Mouse (Mus musculus): ENCODE results near the gene Pcsk5. TPM values are rescaled to one million over a fixed set of nuclear protein-coding genes. Genes with fewer than 3 reads are reported as not detected.

Pcsk5 gene
- polyA plus RNA-seq (2016; fragmentation: Nextera tagmentation; extraction: Ambion mirVana) = 9.6 and 11.2 TPM in 2 replicates

DNA sequence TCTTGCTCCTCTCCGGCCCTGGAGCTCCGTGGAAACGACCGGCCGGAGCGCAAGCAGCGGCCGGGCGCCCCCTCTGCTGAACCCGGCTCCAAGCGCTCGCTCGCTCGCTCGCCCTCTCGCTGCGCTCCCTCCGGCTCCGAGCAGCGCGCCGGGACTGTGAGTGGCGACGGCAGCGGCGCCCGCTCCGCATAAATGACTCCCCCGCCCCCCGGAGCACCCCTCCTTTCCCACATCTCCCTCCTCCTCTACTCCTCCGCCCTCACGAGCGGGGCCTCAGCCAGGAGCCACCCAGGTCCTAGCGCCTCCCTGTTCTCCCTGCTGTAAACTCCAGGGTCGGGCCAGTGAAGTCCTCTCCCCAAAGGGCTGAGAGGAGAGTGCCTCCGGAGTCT is at the start of gene Pcsk5:
Gene Pcsk5 (minus strand): TSS at position 162 of the 389 bp plus-strand sequence.
- Histone ChIP-seq H3K4me3 (peak within 1 kb of the TSS; percentile 83), H3K27me3 (ENCODE audit: poor library complexity, severe bottlenecking) (peaks cover 29% of the 10 kb centered on the region), H3K36me3 (replicated peaks) (no peaks in the 10 kb centered on the region), H3K27ac (peak within 1 kb of the TSS; percentile 92), H3K4me1 (peaks cover 28% of the 10 kb centered on the region), H3K9me3 (no peaks in the 10 kb centered on the region)
- under 1% methylated on average over 36 of the region's 36 CpGs for WGBS
- DNase-seq (ENCODE audit: extremely low spot score, low spot score) = peak; percentile 88

GRCm38 (mm10) chr19:17875804-17876203 is 38.4 kb upstream of the Pcsk5 start:
- Histone ChIP-seq H3K4me3 (no peak overlapping the region), H3K4me1 (no peaks in the 10 kb centered on the region), H3K27me3 (ENCODE audit: poor library complexity, severe bottlenecking) (no peaks in the 10 kb centered on the region), H3K9me3 (no peaks in the 10 kb centered on the region), H3K36me3 (replicated peaks) (no peaks in the 10 kb centered on the region), H3K27ac (no peak overlapping the region)
- WGBS = 81% methylated on average over 7 of the region's 7 CpGs
- no peak for DNase-seq (ENCODE audit: extremely low spot score, low spot score)

DNA sequence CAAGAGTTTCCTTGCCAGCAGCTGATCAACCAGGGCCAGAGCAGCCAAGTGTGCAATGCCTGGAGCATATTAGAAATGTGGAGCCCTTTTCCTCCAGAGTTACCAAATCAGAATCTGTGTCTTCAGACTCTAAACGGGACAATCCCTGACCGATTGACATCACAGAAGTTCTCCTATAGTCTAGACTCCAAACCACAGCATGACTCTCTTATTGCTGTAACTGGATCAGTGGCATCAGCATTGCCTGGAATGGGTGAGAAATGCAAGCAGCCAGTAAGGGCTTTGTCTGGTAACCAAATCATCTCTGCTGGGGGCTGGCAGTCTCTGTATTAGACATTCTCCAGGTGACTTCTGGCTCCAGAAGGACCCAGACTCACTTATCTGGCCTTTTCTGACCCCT is 37.0 kb upstream of the Pcsk5 start:
- DNase-seq (ENCODE audit: extremely low spot score, low spot score) = no peak
- Histone ChIP-seq H3K4me3 (no peak overlapping the region), H3K9me3 (no peaks in the 10 kb centered on the region), H3K36me3 (replicated peaks) (no peaks in the 10 kb centered on the region), H3K27ac (no peak overlapping the region), H3K4me1 (no peaks in the 10 kb centered on the region), H3K27me3 (ENCODE audit: poor library complexity, severe bottlenecking) (no peaks in the 10 kb centered on the region)
- 67% methylated on average over 2 of the region's 2 CpGs for WGBS

GRCm38 (mm10) chr19:17873755-17874154 is 36.3 kb upstream of the Pcsk5 start:
- DNase-seq (ENCODE audit: extremely low spot score, low spot score) = no peak
- 59% methylated on average over 2 of the region's 2 CpGs for WGBS
- Histone ChIP-seq H3K9me3 (no peaks in the 10 kb centered on the region), H3K4me3 (no peak overlapping the region), H3K27ac (no peak overlapping the region), H3K4me1 (no peaks in the 10 kb centered on the region), H3K36me3 (replicated peaks) (no peaks in the 10 kb centered on the region), H3K27me3 (ENCODE audit: poor library complexity, severe bottlenecking) (no peaks in the 10 kb centered on the region)

- Histone ChIP-seq H3K36me3 (replicated peaks) (no peaks in the 10 kb centered on the region), H3K27ac (no peak overlapping the region), H3K4me1 (no peaks in the 10 kb centered on the region), H3K27me3 (ENCODE audit: poor library complexity, severe bottlenecking) (no peaks in the 10 kb centered on the region), H3K4me3 (no peak overlapping the region), H3K9me3 (no peaks in the 10 kb centered on the region)
- WGBS = 79% methylated on average over 3 of the region's 3 CpGs
- no peak for DNase-seq (ENCODE audit: extremely low spot score, low spot score)
Measured at GRCm38 (mm10) chr19:17866317-17866891, 29.0 kb upstream of the Pcsk5 start.

DNA sequence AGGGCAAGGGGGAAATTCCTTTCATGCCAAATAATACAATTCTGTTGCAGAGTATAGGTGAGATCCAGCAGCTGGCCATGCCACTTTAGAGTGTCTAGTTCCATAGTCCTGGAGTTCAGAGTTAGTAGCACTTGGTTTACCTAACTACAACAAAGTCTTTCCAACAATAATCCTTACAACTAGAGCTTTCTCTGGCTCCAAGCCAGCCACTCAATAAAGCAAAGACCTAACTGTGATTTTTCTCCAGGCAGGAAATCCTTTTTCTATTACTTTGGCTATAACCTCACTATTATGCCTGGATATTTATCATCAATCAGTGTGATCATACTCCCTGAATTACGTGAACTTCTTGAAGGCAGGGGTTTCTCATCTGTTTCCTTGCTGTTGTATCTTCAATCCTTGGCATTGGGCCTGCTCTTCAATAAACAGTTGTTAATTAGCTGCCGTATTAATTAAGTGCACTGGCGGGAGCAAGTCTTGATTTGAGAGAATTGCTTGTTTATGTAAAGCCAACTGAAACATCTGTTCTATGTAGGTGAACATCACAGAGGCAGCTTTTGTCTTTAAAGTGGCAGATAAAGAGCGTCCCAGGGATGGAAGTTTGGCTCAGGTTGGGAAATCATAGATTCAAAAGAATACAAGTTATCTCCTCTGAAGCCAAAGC is 23.1 kb upstream of the Pcsk5 start:
- Histone ChIP-seq H3K4me3 (no peak overlapping the region), H3K36me3 (replicated peaks) (no peaks in the 10 kb centered on the region), H3K27ac (no peak overlapping the region), H3K27me3 (ENCODE audit: poor library complexity, severe bottlenecking) (no peaks in the 10 kb centered on the region), H3K9me3 (no peaks in the 10 kb centered on the region), H3K4me1 (0 out of 2 replicates have a peak, but pooled peaks cover 3% of the 10 kb centered on the region)
- 84% methylated on average over 4 of the region's 4 CpGs for WGBS
- DNase-seq (ENCODE audit: extremely low spot score, low spot score) = no peak

DNA sequence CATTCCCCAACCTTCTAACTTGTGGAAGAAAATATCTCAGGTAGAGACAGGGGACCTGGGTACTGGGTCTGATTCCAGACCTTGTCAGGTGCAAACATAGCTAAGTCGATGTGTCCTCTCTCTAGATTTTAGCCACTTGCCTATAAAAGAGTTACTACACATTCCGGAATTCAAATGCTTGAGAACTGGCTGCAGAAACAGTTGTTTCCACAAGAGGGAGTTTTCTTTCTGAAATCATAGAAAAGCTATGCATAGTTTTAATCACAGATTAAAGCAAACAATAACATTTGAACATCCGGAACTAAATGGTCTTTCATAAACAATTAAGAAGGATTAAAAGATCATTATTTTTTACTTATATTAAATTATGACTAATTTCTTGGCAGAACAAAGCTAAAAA is 19.3 kb upstream of the Pcsk5 start:
- H3K9me3 ChIP-seq = no peaks in the 10 kb centered on the region
- no peak overlapping the region for H3K27ac ChIP-seq
- H3K4me3 ChIP-seq = no peak overlapping the region
- no peak for DNase-seq (ENCODE audit: extremely low spot score, low spot score)
- H3K36me3 ChIP-seq (replicated peaks) = no peaks in the 10 kb centered on the region
- H3K4me1 ChIP-seq = 0 out of 2 replicates have a peak, but pooled peaks cover 3% of the 10 kb centered on the region
- 70% methylated on average over 3 of the region's 3 CpGs for whole genome bisulfite sequencing
- no peaks in the 10 kb centered on the region for H3K27me3 ChIP-seq (ENCODE audit: poor library complexity, severe bottlenecking)

GRCm38 (mm10) chr19:17848417-17848816 is 11.0 kb upstream of the Pcsk5 start:
- no peaks in the 10 kb centered on the region for H3K9me3 ChIP-seq
- no peak for DNase-seq (ENCODE audit: extremely low spot score, low spot score)
- WGBS = 86% methylated on average over 2 of the region's 2 CpGs
- H3K4me3 ChIP-seq = no peak overlapping the region
- no peaks in the 10 kb centered on the region for H3K36me3 ChIP-seq (replicated peaks)
- H3K27me3 ChIP-seq (ENCODE audit: poor library complexity, severe bottlenecking) = no peaks in the 10 kb centered on the region
- no peak overlapping the region for H3K27ac ChIP-seq
- H3K4me1 ChIP-seq = no peaks in the 10 kb centered on the region

GRCm38 (mm10) chr19:17845967-17846366 is 8.5 kb upstream of the Pcsk5 start:
- no peaks in the 10 kb centered on the region for H3K27me3 ChIP-seq (ENCODE audit: poor library complexity, severe bottlenecking)
- no peak for DNase-seq (ENCODE audit: extremely low spot score, low spot score)
- H3K27ac ChIP-seq = no peak overlapping the region
- no peak overlapping the region for H3K4me3 ChIP-seq
- 82% methylated on average over 5 of the region's 5 CpGs for WGBS
- no peaks in the 10 kb centered on the region for H3K36me3 ChIP-seq (replicated peaks)
- no peaks in the 10 kb centered on the region for H3K9me3 ChIP-seq
- H3K4me1 ChIP-seq = no peaks in the 10 kb centered on the region

GRCm38 (mm10) chr19:17841586-17841985 is 4.2 kb upstream of the Pcsk5 start:
- peaks cover 16% of the 10 kb centered on the region for H3K27me3 ChIP-seq (ENCODE audit: poor library complexity, severe bottlenecking)
- no peaks in the 10 kb centered on the region for H3K9me3 ChIP-seq
- WGBS = 94% methylated on average over 2 of the region's 2 CpGs
- H3K4me3 ChIP-seq = no peak overlapping the region
- H3K4me1 ChIP-seq = peaks cover 9% of the 10 kb centered on the region
- no peak for DNase-seq (ENCODE audit: extremely low spot score, low spot score)
- no peaks in the 10 kb centered on the region for H3K36me3 ChIP-seq (replicated peaks)
- no peak overlapping the region for H3K27ac ChIP-seq

GRCm38 (mm10) chr19:17839856-17840255 is 2.4 kb upstream of the Pcsk5 start:
- Histone ChIP-seq H3K4me3 (no peak overlapping the region), H3K4me1 (peaks cover 26% of the 10 kb centered on the region), H3K9me3 (no peaks in the 10 kb centered on the region), H3K27ac (no peak overlapping the region), H3K27me3 (ENCODE audit: poor library complexity, severe bottlenecking) (peaks cover 27% of the 10 kb centered on the region), H3K36me3 (replicated peaks) (no peaks in the 10 kb centered on the region)
- DNase-seq (ENCODE audit: extremely low spot score, low spot score) = no peak
- WGBS = 92% methylated on average over 1 of the region's 1 CpGs

DNA sequence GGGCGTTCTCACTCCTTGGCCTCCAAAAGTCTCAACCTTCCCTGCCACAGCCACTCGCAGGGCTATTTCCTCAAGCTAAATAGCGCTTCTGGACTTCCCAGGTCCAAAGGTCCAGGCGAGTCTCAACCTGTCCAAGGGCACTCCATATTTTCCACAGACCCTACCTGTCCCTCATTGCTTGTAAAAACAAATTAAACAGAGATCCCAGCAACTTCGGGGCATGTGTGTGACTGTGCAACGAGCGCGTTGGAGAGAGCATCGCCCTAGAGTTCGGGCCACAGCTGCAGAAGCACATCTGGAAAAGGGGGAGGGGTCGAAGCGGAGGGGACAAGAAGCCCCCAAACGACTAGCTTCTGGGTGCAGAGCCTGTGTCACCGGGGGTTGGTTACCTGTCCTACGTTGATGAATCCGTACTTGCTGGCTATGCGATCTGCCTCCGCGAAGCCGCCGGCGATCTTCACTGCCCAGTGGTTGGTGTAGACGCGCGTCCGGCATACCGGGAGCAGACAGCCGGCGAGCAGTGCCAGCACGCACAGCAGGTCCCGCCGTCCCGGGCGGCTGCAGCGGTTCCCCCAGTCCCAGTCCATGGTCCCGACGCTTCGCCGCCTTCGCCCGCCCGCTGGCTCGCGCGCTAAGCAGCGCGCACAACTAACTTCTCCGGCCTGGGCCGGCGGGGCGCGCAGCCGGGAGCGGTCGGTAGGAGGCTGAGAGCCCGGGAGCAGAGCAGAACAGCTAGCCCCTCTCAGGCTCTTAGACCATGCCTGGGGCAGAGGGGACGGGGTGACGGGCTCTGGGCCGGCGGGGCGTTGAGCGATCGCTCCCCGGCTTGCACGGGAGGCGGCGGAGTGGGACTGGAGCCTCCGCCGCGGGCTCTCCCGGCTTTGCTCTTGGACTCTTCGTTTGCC is 614 bp downstream of the Pcsk5 start:
- peaks cover 29% of the 10 kb centered on the region for H3K27me3 ChIP-seq (ENCODE audit: poor library complexity, severe bottlenecking)
- peak overlapping the region; percentile 83 for H3K4me3 ChIP-seq
- peak overlapping the region; percentile 92 for H3K27ac ChIP-seq
- WGBS = under 1% methylated on average over 72 of the region's 72 CpGs
- H3K9me3 ChIP-seq = no peaks in the 10 kb centered on the region
- DNase-seq (ENCODE audit: extremely low spot score, low spot score) = peak; percentile 55
- no peaks in the 10 kb centered on the region for H3K36me3 ChIP-seq (replicated peaks)
- H3K4me1 ChIP-seq = peaks cover 28% of the 10 kb centered on the region

Data from forebrain, embryonic 10.5 days (tissue).